Mouse (Mus musculus) CH12.LX (cell line): ENCODE results near the gene Cmtm7. TPM values are rescaled to one million over a fixed set of nuclear protein-coding genes. Genes with fewer than 3 reads are reported as not detected.

Experiments
- DNase-seq: peaks from one replicate; pipeline ENCODE4 v3.0.0-alpha.2; 2013; ENCODE audit errors: extremely low read depth
- H3K27ac ChIP-seq: 2 replicates; pipeline ENCODE4 v1.5.1; 2012; ENCODE audit warnings: low read depth, mild to moderate bottlenecking, control low read depth, moderate library complexity; ENCODE audit not compliant: insufficient read depth
- H3K27me3 ChIP-seq: replicated peaks from 2 replicates; pipeline ENCODE3; 2012; ENCODE audit warnings: inconsistent platforms
- H3K36me3 ChIP-seq, 2 experiments: replicated peaks in 1 of 2; 2 replicates each; pipeline versions ENCODE3 to v1.6.1; 2012; ENCODE audit warnings: inconsistent platforms in 1 of 2, low read length in 1 of 2, mild to moderate bottlenecking in 1 of 2, mixed read lengths in 1 of 2, moderate library complexity in 1 of 2; ENCODE audit not compliant: control insufficient read depth in 1 of 2, insufficient read depth in 1 of 2
- H3K4me1 ChIP-seq, 2 experiments: 2 replicates each; pipeline ENCODE4 v1.6.1; 2012; ENCODE audit warnings: inconsistent platforms in 1 of 2, moderate library complexity in 1 of 2; ENCODE audit not compliant: insufficient read depth in 2 of 2, control insufficient read depth in 1 of 2
- H3K4me2 ChIP-seq: 2 replicates; pipeline ENCODE4 v1.6.1; 2012; ENCODE audit warnings: low read depth, mild to moderate bottlenecking, control low read depth; ENCODE audit not compliant: poor library complexity, insufficient read depth, severe bottlenecking
- H3K4me3 ChIP-seq, 3 experiments: fragments of 150-350 bp in 1 of 3; sonication (generic) in 1 of 3; replicated peaks in 1 of 3; 2 replicates each; pipeline versions ENCODE3 to v1.5.1; 2011 to 2012; ENCODE audit warnings: low read depth in 2 of 3, low read length in 2 of 3, mild to moderate bottlenecking in 2 of 3, moderate library complexity in 2 of 3, control low read depth in 1 of 3, improper control_type of control experiment in 1 of 3, inconsistent platforms in 1 of 3, mixed read lengths in 1 of 3; ENCODE audit not compliant: poor library complexity in 1 of 3
- H3K79me2 ChIP-seq: replicated peaks from 2 replicates; pipeline ENCODE4 v1.6.1; 2012; ENCODE audit warnings: mild to moderate bottlenecking, moderate library complexity; ENCODE audit not compliant: control insufficient read depth, poor library complexity, insufficient read depth, severe bottlenecking; ENCODE audit errors: extremely low read depth
- H3K9ac ChIP-seq: 2 replicates; pipeline ENCODE4 v1.6.1; 2012; ENCODE audit warnings: low read depth, mild to moderate bottlenecking, control low read depth, moderate library complexity; ENCODE audit not compliant: insufficient read depth
- H3K9me3 ChIP-seq: replicated peaks from 2 replicates; pipeline ENCODE3; 2012; ENCODE audit warnings: low read length, inconsistent platforms, mixed read lengths
- BHLHE40 ChIP-seq: IDR thresholded peaks from 2 replicates; pipeline ENCODE4 v1.6.1; 2011; ENCODE audit warnings: mild to moderate bottlenecking, low read depth, low read length, improper control_type of control experiment
- CHD2 ChIP-seq: IDR thresholded peaks from 2 replicates; pipeline ENCODE4 v1.6.1; 2011; ENCODE audit warnings: low read length, improper control_type of control experiment
- E2F4 ChIP-seq: IDR thresholded peaks from 2 replicates; pipeline ENCODE4 v1.6.1; 2011; ENCODE audit warnings: low read depth, low read length, improper control_type of control experiment; ENCODE audit not compliant: insufficient replicate concordance
- ELF1 ChIP-seq: IDR thresholded peaks from 2 replicates; pipeline ENCODE4 v1.6.1; 2014; ENCODE audit warnings: low read depth, mild to moderate bottlenecking, inconsistent platforms, low read length, improper control_type of control experiment
- ETS1 ChIP-seq: conservative IDR thresholded peaks from 2 replicates; pipeline ENCODE4 v1.6.1; 2012; ENCODE audit warnings: low read depth, mild to moderate bottlenecking, inconsistent platforms, low read length, improper control_type of control experiment, moderate library complexity
- JUND ChIP-seq: conservative IDR thresholded peaks from 2 replicates; pipeline ENCODE4 v1.6.1; 2011; ENCODE audit warnings: low read depth, low read length, improper control_type of control experiment
- KAT2A ChIP-seq: IDR thresholded peaks from 2 replicates; pipeline ENCODE4 v1.6.1; 2012; ENCODE audit warnings: low read length, improper control_type of control experiment, inconsistent platforms; ENCODE audit not compliant: insufficient replicate concordance
- MAX ChIP-seq: IDR thresholded peaks from 2 replicates; pipeline ENCODE4 v1.6.1; 2011; ENCODE audit warnings: low read length, improper control_type of control experiment
- MEF2A ChIP-seq: IDR thresholded peaks from 2 replicates; pipeline ENCODE4 v1.6.1; 2014; ENCODE audit warnings: low read depth, mild to moderate bottlenecking, inconsistent platforms, low read length, improper control_type of control experiment, borderline replicate concordance
- MXI1 ChIP-seq: IDR thresholded peaks from 2 replicates; pipeline ENCODE4 v1.6.1; 2011; ENCODE audit warnings: mild to moderate bottlenecking, low read depth, low read length, improper control_type of control experiment
- PAX5 ChIP-seq: IDR thresholded peaks from 2 replicates; pipeline ENCODE4 v1.6.1; 2012; ENCODE audit warnings: low read length, inconsistent platforms, mixed read lengths
- POLR2AphosphoS2 ChIP-seq: IDR thresholded peaks from 2 replicates; pipeline ENCODE4 v1.6.1; 2011; ENCODE audit warnings: low read depth, low read length, improper control_type of control experiment
- SIN3A ChIP-seq: IDR thresholded peaks from 2 replicates; pipeline ENCODE4 v1.6.1; 2012; ENCODE audit warnings: low read length, improper control_type of control experiment, inconsistent platforms
- TBP ChIP-seq: conservative IDR thresholded peaks from 2 replicates; pipeline ENCODE4 v1.6.1; 2011; ENCODE audit warnings: low read depth, low read length, improper control_type of control experiment
- TCF12 ChIP-seq: IDR thresholded peaks from 2 replicates; pipeline ENCODE4 v1.6.1; 2014; ENCODE audit warnings: low read depth, mild to moderate bottlenecking, inconsistent platforms, low read length, improper control_type of control experiment
- UBTF ChIP-seq: IDR thresholded peaks from 2 replicates; pipeline ENCODE4 v1.6.1; 2012; ENCODE audit warnings: low read depth, mild to moderate bottlenecking, inconsistent platforms, low read length, improper control_type of control experiment, moderate library complexity
- USF1 ChIP-seq: IDR thresholded peaks from 2 replicates; pipeline ENCODE4 v1.6.1; 2014; ENCODE audit warnings: low read depth, mild to moderate bottlenecking, inconsistent platforms, low read length, improper control_type of control experiment
- USF2 ChIP-seq: conservative IDR thresholded peaks from 2 replicates; pipeline ENCODE4 v1.6.1; 2011; ENCODE audit warnings: low read depth, low read length, improper control_type of control experiment
- ZKSCAN1 ChIP-seq: IDR thresholded peaks from 2 replicates; pipeline ENCODE4 v1.6.1; 2012; ENCODE audit warnings: low read depth, inconsistent platforms, low read length, improper control_type of control experiment, borderline replicate concordance
- ZNF384 ChIP-seq: IDR thresholded peaks from 2 replicates; pipeline ENCODE4 v1.6.1; 2012; ENCODE audit warnings: low read depth, low read length, improper control_type of control experiment, inconsistent platforms
- dilution Hi-C: fragments of 300-500 bp; cut with MboI; formaldehyde crosslinking; loops from 2 replicates; pipeline ENCODE4 v1.14.3; 2020; ENCODE audit warnings: low sequenced_read_pairs; ENCODE audit not compliant: extremely low pct_unique_long_range_greater_than_20kb, extremely low pct_ligation_motif_present
- in situ Hi-C: fragments of 300-500 bp; cut with MboI; formaldehyde crosslinking; loops from 3 replicates; pipeline ENCODE4 v1.14.3; 2019; ENCODE audit warnings: low sequenced_read_pairs, low pct_ligation_motif_present, low pct_unique_long_range_greater_than_20kb, mixed read lengths
- polyA plus RNA-seq: library from polyadenylated mRNA; unstranded; fragments of >175 nt; gene quantifications from 2 replicates; pipeline ENCODE4 v1.2.1, GENCODE M21; 2012; ENCODE audit warnings: low read depth; ENCODE audit not compliant: insufficient read length
- total RNA-seq, 2 experiments: library from RNA; depleted of rRNA; stranded (reverse); fragments of 300-350 nt in 1 of 2; fragments of >200 nt in 1 of 2; gene quantifications; 2 replicates each; pipeline ENCODE4 v1.2.3; 2012 to 2014

Gene Cmtm7
- total and polyA plus RNA-seq, 3 experiments: 45.5 to 80.8 (median 46.0) TPM

GRCm38 (mm10) chr9:114808671-114809070, 27.0 kb upstream of the Cmtm7 start:
- H3K4me2 ChIP-seq: no peak overlapping the region
- dilution Hi-C loops (no loop called here), in situ Hi-C loops (no loop called here)
- TF ChIP-seq SIN3A (no peak), USF1 (no peak), USF2 (no peak)
- no peaks in the 10 kb centered on the region for H3K27me3 ChIP-seq
- DNase-seq: no peak
- no peaks in the 10 kb centered on the region for H3K9me3 ChIP-seq
- peaks cover 10 to 41% of the 10 kb centered on the region in 2 experiments for H3K4me1 ChIP-seq
- H3K79me2 ChIP-seq: no peaks in the 10 kb centered on the region
- no peak overlapping the region for H3K9ac ChIP-seq
- H3K36me3 ChIP-seq: no peaks in the 10 kb centered on the region
- no peak overlapping the region for H3K4me3 ChIP-seq
- no peak overlapping the region for H3K27ac ChIP-seq

GRCm38 (mm10) chr9:114807261-114807660, 25.6 kb upstream of the Cmtm7 start:
- no peak for TF ChIP-seq ELF1
- dilution Hi-C loops: no loop called here
- Histone ChIP-seq H3K4me1 (peaks cover 8 to 32% of the 10 kb centered on the region in 2 experiments), H3K27ac (no peak overlapping the region), H3K27me3 (no peaks in the 10 kb centered on the region), H3K79me2 (no peaks in the 10 kb centered on the region), H3K4me2 (no peak overlapping the region), H3K4me3 (no peak overlapping the region), H3K9ac (no peak overlapping the region), H3K36me3 (no peaks in the 10 kb centered on the region), H3K9me3 (peaks cover 2% of the 10 kb centered on the region)
- no peak for DNase-seq
- in situ Hi-C loops: no loop called here

DNA sequence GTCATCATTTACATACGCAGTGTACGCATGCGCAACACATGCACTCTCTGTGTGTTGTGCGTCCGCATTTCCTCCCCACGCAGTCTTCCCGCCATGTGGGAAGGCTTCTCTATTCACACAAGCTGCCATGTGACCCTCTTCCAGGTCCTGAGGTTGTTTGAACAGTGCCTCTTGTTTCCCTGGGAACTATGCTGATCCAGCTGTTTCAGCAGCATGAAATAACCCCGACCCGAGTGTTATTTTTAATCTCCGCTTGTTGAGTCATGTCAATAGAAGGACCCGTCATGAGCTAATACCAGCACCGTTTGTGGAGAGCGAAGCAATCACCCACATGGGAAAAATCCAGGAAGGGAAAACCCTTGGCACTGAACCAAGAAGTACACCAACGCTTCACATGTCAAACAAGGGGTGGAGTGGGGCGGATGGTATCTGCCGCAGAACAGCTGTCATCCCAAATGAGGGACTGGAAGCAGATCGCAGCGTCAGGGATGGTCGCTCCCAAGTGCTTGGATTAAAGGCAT, 23.6 kb upstream of the Cmtm7 start:
- Histone ChIP-seq H3K27ac (no peak overlapping the region), H3K9ac (no peak overlapping the region), H3K4me1 (peaks cover 4 to 13% of the 10 kb centered on the region in 2 experiments; a peak in 3 of 4 replicates), H3K36me3 (no peaks in the 10 kb centered on the region), H3K27me3 (no peaks in the 10 kb centered on the region), H3K4me3 (no peak overlapping the region), H3K79me2 (no peaks in the 10 kb centered on the region), H3K9me3 (peaks cover 3% of the 10 kb centered on the region), H3K4me2 (no peak overlapping the region)
- no peak for TF ChIP-seq UBTF
- in situ Hi-C loops (no loop called here), dilution Hi-C loops (no loop called here)
- DNase-seq: no peak

GRCm38 (mm10) chr9:114802191-114802590, 20.5 kb upstream of the Cmtm7 start:
- no peak overlapping the region for H3K9ac ChIP-seq
- DNase-seq: no peak
- no peak overlapping the region for H3K4me3 ChIP-seq
- H3K4me2 ChIP-seq: no peak overlapping the region
- dilution Hi-C loops: no loop called here
- in situ Hi-C loops: no loop called here
- peaks cover 0 to 4% of the 10 kb centered on the region in 2 experiments; a peak in 1 of 4 replicates for H3K4me1 ChIP-seq
- H3K27me3 ChIP-seq: no peaks in the 10 kb centered on the region
- H3K9me3 ChIP-seq: peaks cover 3% of the 10 kb centered on the region
- H3K79me2 ChIP-seq: no peaks in the 10 kb centered on the region
- H3K27ac ChIP-seq: no peak overlapping the region
- no peaks in the 10 kb centered on the region for H3K36me3 ChIP-seq
- no peak for TF ChIP-seq ZKSCAN1
- no peak for TF ChIP-seq ZNF384
- TF ChIP-seq MAX: no peak
- no peak for TF ChIP-seq JUND
- no peak for TF ChIP-seq MEF2A
- TF ChIP-seq E2F4: no peak
- TF ChIP-seq TCF12: no peak
- no peak for TF ChIP-seq ETS1
- no peak for TF ChIP-seq TBP
- TF ChIP-seq USF1: no peak
- TF ChIP-seq PAX5: no peak
- TF ChIP-seq MXI1: no peak
- TF ChIP-seq CHD2: no peak
- no peak for TF ChIP-seq POLR2AphosphoS2
- no peak for TF ChIP-seq BHLHE40
- no peak for TF ChIP-seq KAT2A
